Mouse (Mus musculus) MEL (cell line): ENCODE results near the gene Ptprk. TPM values are rescaled to one million over a fixed set of nuclear protein-coding genes. Genes with fewer than 3 reads are reported as not detected.

Experiments
- DNase-seq: peaks from one replicate; pipeline ENCODE4 v3.0.0; 2011; ENCODE audit warnings: low read depth, low spot score
- H3K27ac ChIP-seq: 2 replicates; pipeline ENCODE4 v1.5.1; 2012; ENCODE audit warnings: low read depth, mild to moderate bottlenecking, control low read depth, low read length, moderate library complexity; ENCODE audit not compliant: control insufficient read depth
- H3K27me3 ChIP-seq, 2 experiments: fragments of 150-350 bp in 1 of 2; sonication (generic) in 1 of 2; 2 replicates each; pipeline ENCODE4 v1.6.1; 2012; ENCODE audit warnings: low read length in 2 of 2, mild to moderate bottlenecking in 2 of 2, improper control_type of control experiment in 1 of 2, moderate library complexity in 1 of 2; ENCODE audit not compliant: insufficient read depth in 2 of 2, control insufficient read depth in 1 of 2
- H3K36me3 ChIP-seq, 2 experiments: 2 replicates each; pipeline ENCODE4 v1.6.1; 2012 to 2014; ENCODE audit warnings: low read length in 2 of 2, improper control_type of control experiment in 1 of 2, inconsistent platforms in 1 of 2, mild to moderate bottlenecking in 1 of 2; ENCODE audit not compliant: insufficient read depth in 2 of 2, control insufficient read depth in 1 of 2
- H3K4me1 ChIP-seq, 2 experiments: fragments of 150-350 bp in 1 of 2; sonication (generic) in 1 of 2; 2 replicates each; pipeline ENCODE4 v1.6.1; 2012; ENCODE audit warnings: low read length in 2 of 2, improper control_type of control experiment in 1 of 2, mild to moderate bottlenecking in 1 of 2; ENCODE audit not compliant: insufficient read depth in 2 of 2, control insufficient read depth in 1 of 2
- H3K4me3 ChIP-seq, 2 experiments: fragments of 150-350 bp in 1 of 2; sonication (generic) in 1 of 2; 2 replicates each; pipeline ENCODE4 v1.5.1; 2012; ENCODE audit warnings: low read depth in 2 of 2, low read length in 2 of 2, mild to moderate bottlenecking in 2 of 2, moderate library complexity in 2 of 2, control low read depth in 1 of 2, improper control_type of control experiment in 1 of 2; ENCODE audit not compliant: control insufficient read depth in 1 of 2, insufficient read depth in 1 of 2
- H3K79me2 ChIP-seq: 2 replicates; pipeline ENCODE4 v1.6.1; 2012; ENCODE audit warnings: mild to moderate bottlenecking, low read length, moderate library complexity; ENCODE audit not compliant: control insufficient read depth, poor library complexity, insufficient read depth
- H3K9ac ChIP-seq: 2 replicates; pipeline ENCODE4 v1.6.1; 2012; ENCODE audit warnings: low read depth, mild to moderate bottlenecking, control low read depth, low read length, moderate library complexity; ENCODE audit not compliant: control insufficient read depth, poor library complexity, severe bottlenecking
- H3K9me3 ChIP-seq: fragments of 150-350 bp; sonication (generic); replicated peaks from 2 replicates; pipeline ENCODE4 v1.6.1; 2012; ENCODE audit warnings: mild to moderate bottlenecking, low read length, improper control_type of control experiment, moderate library complexity; ENCODE audit not compliant: insufficient read depth
- CHD1 ChIP-seq: IDR thresholded peaks from 2 replicates; pipeline ENCODE4 v1.6.1; 2012; ENCODE audit warnings: low read depth, mild to moderate bottlenecking, inconsistent platforms, low read length, improper control_type of control experiment
- CTCF ChIP-seq, 3 experiments: IDR thresholded peaks in 2 of 3; conservative IDR thresholded peaks in 1 of 3; 2 replicates each; pipeline ENCODE4 v1.5.1; 2011 to 2012; ENCODE audit warnings: low read length in 3 of 3, low read depth in 2 of 3, mild to moderate bottlenecking in 2 of 3, improper control_type of control experiment in 1 of 3, inconsistent platforms in 1 of 3, mixed read lengths in 1 of 3, moderate library complexity in 1 of 3; ENCODE audit not compliant: control insufficient read depth in 1 of 3, insufficient read depth in 1 of 3, poor library complexity in 1 of 3, severe bottlenecking in 1 of 3
- E2F4 ChIP-seq: IDR thresholded peaks from 2 replicates; pipeline ENCODE4 v1.6.1; 2011; ENCODE audit warnings: low read depth, low read length, improper control_type of control experiment, borderline replicate concordance
- ELF1 ChIP-seq: IDR thresholded peaks from 2 replicates; pipeline ENCODE4 v1.6.1; 2014; ENCODE audit warnings: low read depth, mild to moderate bottlenecking, inconsistent platforms, low read length, improper control_type of control experiment, moderate library complexity
- HCFC1 ChIP-seq: IDR thresholded peaks from 2 replicates; pipeline ENCODE4 v1.6.1; 2012; ENCODE audit warnings: low read depth, mild to moderate bottlenecking, inconsistent platforms, low read length, improper control_type of control experiment, moderate library complexity
- KAT2A ChIP-seq: conservative IDR thresholded peaks from 2 replicates; pipeline ENCODE4 v1.6.1; 2012; ENCODE audit warnings: low read depth, low read length, improper control_type of control experiment, inconsistent platforms
- MAFK ChIP-seq: IDR thresholded peaks from 2 replicates; pipeline ENCODE4 v1.6.1; 2011; ENCODE audit warnings: low read depth, mild to moderate bottlenecking, low read length, improper control_type of control experiment, borderline replicate concordance
- MEF2A ChIP-seq: IDR thresholded peaks from 2 replicates; pipeline ENCODE4 v1.6.1; 2014; ENCODE audit warnings: low read depth, mild to moderate bottlenecking, inconsistent platforms, low read length, improper control_type of control experiment; ENCODE audit not compliant: poor library complexity, insufficient replicate concordance, severe bottlenecking; ENCODE audit errors: extremely low read depth
- MXI1 ChIP-seq: IDR thresholded peaks from 2 replicates; pipeline ENCODE4 v1.6.1; 2011; ENCODE audit warnings: mild to moderate bottlenecking, low read depth, low read length, improper control_type of control experiment
- MYB ChIP-seq: IDR thresholded peaks from 2 replicates; pipeline ENCODE4 v1.6.1; 2011; ENCODE audit warnings: mild to moderate bottlenecking, low read depth, low read length, improper control_type of control experiment
- MYC ChIP-seq: IDR thresholded peaks from 2 replicates; pipeline ENCODE4 v1.6.1; 2011; ENCODE audit warnings: low read depth, mild to moderate bottlenecking, low read length, improper control_type of control experiment, moderate library complexity
- NELFE ChIP-seq: IDR thresholded peaks from 2 replicates; pipeline ENCODE4 v1.6.1; 2011; ENCODE audit warnings: low read depth, low read length, improper control_type of control experiment
- NRF1 ChIP-seq: IDR thresholded peaks from 2 replicates; pipeline ENCODE4 v1.6.1; 2014; ENCODE audit warnings: low read depth, mild to moderate bottlenecking, inconsistent platforms, low read length, improper control_type of control experiment, moderate library complexity; ENCODE audit not compliant: poor library complexity, insufficient read depth, severe bottlenecking
- POLR2A ChIP-seq, 2 experiments: IDR thresholded peaks; 2 replicates each; pipeline ENCODE4 v1.6.1; 2011 to 2012; ENCODE audit warnings: low read length in 2 of 2, mild to moderate bottlenecking in 2 of 2, control low read depth in 1 of 2, improper control_type of control experiment in 1 of 2, low read depth in 1 of 2, moderate library complexity in 1 of 2; ENCODE audit not compliant: control insufficient read depth in 1 of 2, insufficient read depth in 1 of 2, poor library complexity in 1 of 2
- POLR2AphosphoS2 ChIP-seq: IDR thresholded peaks from 2 replicates; pipeline ENCODE4 v1.6.1; 2011; ENCODE audit warnings: low read length, improper control_type of control experiment
- POLR2AphosphoS5 ChIP-seq: IDR thresholded peaks from 2 replicates; pipeline ENCODE4 v1.6.1; 2012; ENCODE audit warnings: low read depth, borderline replicate concordance, mild to moderate bottlenecking, inconsistent platforms, low read length, moderate library complexity, mixed read lengths
- RCOR1 ChIP-seq: IDR thresholded peaks from 2 replicates; pipeline ENCODE4 v1.6.1; 2012; ENCODE audit warnings: low read depth, mild to moderate bottlenecking, inconsistent platforms, low read length, improper control_type of control experiment
- SIN3A ChIP-seq: IDR thresholded peaks from 2 replicates; pipeline ENCODE4 v1.6.1; 2012; ENCODE audit warnings: low read length, improper control_type of control experiment, inconsistent platforms
- TAL1 ChIP-seq: IDR thresholded peaks from 2 replicates; pipeline ENCODE4 v1.6.1; 2012; ENCODE audit warnings: mild to moderate bottlenecking, inconsistent platforms, low read length, moderate library complexity, mixed read lengths
- TBP ChIP-seq: IDR thresholded peaks from 2 replicates; pipeline ENCODE4 v1.8.0; 2011; ENCODE audit warnings: low read depth, low read length, improper control_type of control experiment
- UBTF ChIP-seq: IDR thresholded peaks from 2 replicates; pipeline ENCODE4 v1.6.1; 2012; ENCODE audit warnings: low read depth, mild to moderate bottlenecking, inconsistent platforms, low read length, improper control_type of control experiment, moderate library complexity, borderline replicate concordance; ENCODE audit not compliant: insufficient read depth
- USF2 ChIP-seq, 2 experiments: IDR thresholded peaks; 2 replicates each; pipeline ENCODE4 v1.6.1; 2011 to 2012; ENCODE audit warnings: improper control_type of control experiment in 2 of 2, low read length in 2 of 2, borderline replicate concordance in 1 of 2, inconsistent platforms in 1 of 2, low read depth in 1 of 2, mild to moderate bottlenecking in 1 of 2; ENCODE audit not compliant: insufficient read depth in 1 of 2
- ZMIZ1 ChIP-seq: IDR thresholded peaks from 2 replicates; pipeline ENCODE4 v1.6.1; 2012; ENCODE audit warnings: low read depth, mild to moderate bottlenecking, inconsistent platforms, low read length, improper control_type of control experiment, moderate library complexity
- polyA plus RNA-seq, 2 experiments: library from polyadenylated mRNA; stranded (reverse) in 1 of 2; unstranded in 1 of 2; fragments of >175 nt in 1 of 2; fragments of >200 nt in 1 of 2; gene quantifications; 2 replicates each; pipeline versions ENCODE4 v1.2.1 to v1.2.4; 2012; ENCODE audit warnings: low replicate concordance in 2 of 2, low read depth in 1 of 2; ENCODE audit not compliant: insufficient read length in 2 of 2, insufficient read depth in 1 of 2, missing spikeins in 1 of 2
- total RNA-seq: library from RNA; depleted of rRNA; stranded (reverse); fragments of 300-350 nt; gene quantifications from 2 replicates; pipeline ENCODE4 v1.2.3, GENCODE M21; 2012

Ptprk gene
- total and polyA plus RNA-seq, 3 experiments = under 0.01 TPM; not detected in 2

- Histone ChIP-seq H3K36me3 (no peaks in the 10 kb centered on the region), H3K79me2 (no peaks in the 10 kb centered on the region), H3K4me1 (no peaks in the 10 kb centered on the region), H3K27ac (no peak overlapping the region), H3K9me3 (no peaks in the 10 kb centered on the region), H3K27me3 (no peaks in the 10 kb centered on the region), H3K4me3 (no peak overlapping the region), H3K9ac (no peak overlapping the region)
- TF ChIP-seq TBP = no peak
- no peak for TF ChIP-seq CTCF (IDR thresholded peaks at IDR 0.05 in 2 of 3, conservative IDR thresholded peaks at IDR 0.05 in 1 of 3; ENCODE audit: control insufficient read depth in 1 of 3, insufficient read depth in 1 of 3, low read depth in 2 of 3, low read length in 3 of 3, poor library complexity in 1 of 3, severe bottlenecking in 1 of 3)
- TF ChIP-seq RCOR1 = no peak
- TF ChIP-seq MYB = no peak
- no peak for TF ChIP-seq SIN3A
- TF ChIP-seq ELF1 = no peak
- no peak for TF ChIP-seq ZMIZ1
- no peak for TF ChIP-seq POLR2AphosphoS5
- no peak for TF ChIP-seq MXI1
- no peak for TF ChIP-seq POLR2A (IDR thresholded peaks at IDR 0.05; ENCODE audit: control insufficient read depth in 1 of 2, insufficient read depth in 1 of 2, low read depth in 1 of 2, low read length in 2 of 2, poor library complexity in 1 of 2)
- TF ChIP-seq CHD1 = no peak
- TF ChIP-seq KAT2A = no peak
- TF ChIP-seq NELFE = no peak
- no peak for TF ChIP-seq MYC
- TF ChIP-seq NRF1 = no peak
- TF ChIP-seq MAFK = no peak
- no peak for TF ChIP-seq MEF2A
- no peak for TF ChIP-seq POLR2AphosphoS2
- no peak for TF ChIP-seq E2F4
- TF ChIP-seq UBTF = no peak
- DNase-seq = no peak
These were observed 153.6 kb downstream of the Ptprk start for GRCm38 (mm10) chr10:28228208-28228607.

GRCm38 (mm10) chr10:28232273-28233167, 157.9 kb downstream of the Ptprk start:
- H3K27ac ChIP-seq = no peak overlapping the region
- no peak for TF ChIP-seq HCFC1
- TF ChIP-seq MAFK = no peak
- TF ChIP-seq USF2 (IDR thresholded peaks at IDR 0.05; ENCODE audit: borderline replicate concordance in 1 of 2, insufficient read depth in 1 of 2, low read depth in 1 of 2, low read length in 2 of 2) = no peak
- TF ChIP-seq TAL1 = no peak
- TF ChIP-seq MEF2A = no peak
- no peak for TF ChIP-seq POLR2AphosphoS2
- TF ChIP-seq, all 39 proteins: peak for 0
- Histone ChIP-seq H3K9me3 (no peaks in the 10 kb centered on the region), H3K9ac (no peak overlapping the region), H3K4me1 (no peaks in the 10 kb centered on the region), H3K27me3 (no peaks in the 10 kb centered on the region), H3K4me3 (no peak overlapping the region), H3K36me3 (no peaks in the 10 kb centered on the region), H3K79me2 (no peaks in the 10 kb centered on the region)
- DNase-seq = no peak
